Mouse (Mus musculus): ENCODE measurements around the gene Ccdc173.

Ccdc173 gene

DNA sequence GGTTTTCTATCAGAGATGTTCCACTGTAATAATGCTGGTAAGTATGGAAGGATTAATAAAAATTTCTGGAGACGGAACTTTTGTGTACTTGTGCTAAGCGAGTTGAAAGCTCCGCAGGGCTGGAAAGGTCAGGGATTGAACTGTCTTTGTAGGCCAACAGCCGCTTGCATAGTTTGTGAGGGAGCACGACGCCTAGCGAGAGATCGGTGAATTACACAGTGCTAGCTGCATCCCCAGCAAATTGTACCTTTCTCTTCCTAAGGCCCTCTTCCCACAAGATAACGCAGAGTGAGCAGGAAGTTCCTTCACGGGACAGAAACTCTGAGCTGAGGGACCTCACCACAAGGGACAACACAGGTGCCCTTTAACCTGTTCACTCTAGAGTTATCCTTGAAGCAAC is 910 bp upstream of the Ccdc173 start:
- peak; percentile 75 for DNase-seq (ENCODE audit: low read depth, low spot score)

DNA sequence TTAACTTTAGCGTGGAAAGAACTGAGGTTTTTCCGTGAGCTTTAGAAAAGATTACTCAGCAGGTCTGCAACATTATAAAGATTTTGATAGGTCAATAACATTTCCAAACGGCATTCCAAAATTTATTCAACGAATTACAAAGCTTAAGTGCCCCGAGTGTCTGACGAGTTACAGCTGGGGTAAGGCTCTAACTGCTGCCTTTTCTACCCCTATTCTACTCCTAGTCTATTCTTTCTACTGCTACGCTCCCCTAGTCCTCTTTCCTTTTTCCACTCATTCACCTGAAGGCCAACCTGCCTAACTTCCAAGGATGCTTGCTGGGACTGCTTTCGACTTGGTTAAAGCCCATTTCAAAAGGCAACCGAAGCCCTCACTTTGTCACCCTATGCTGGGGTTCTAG is 401 bp downstream of the Ccdc173 start:
- DNase-seq (ENCODE audit: low read depth, low spot score) = no peak

DNA sequence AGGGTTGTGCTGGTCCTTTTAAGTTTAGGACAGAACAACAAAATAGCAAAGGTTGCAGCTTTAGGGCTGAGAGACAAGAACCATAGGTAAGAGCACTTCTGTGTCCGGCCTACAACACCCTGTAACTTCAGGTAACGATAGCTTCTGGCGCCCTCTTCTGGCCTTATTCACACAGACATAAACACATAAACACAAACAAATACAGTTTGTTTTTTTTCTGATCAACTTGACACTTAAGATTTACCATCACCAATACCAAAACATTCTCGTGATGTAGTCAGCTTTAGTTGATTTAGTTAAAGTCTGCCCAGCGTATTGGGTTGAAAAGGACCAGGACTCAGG is 10.6 kb downstream of the Ccdc173 start:
- no peak for DNase-seq (ENCODE audit: low read depth, low spot score)

DNA sequence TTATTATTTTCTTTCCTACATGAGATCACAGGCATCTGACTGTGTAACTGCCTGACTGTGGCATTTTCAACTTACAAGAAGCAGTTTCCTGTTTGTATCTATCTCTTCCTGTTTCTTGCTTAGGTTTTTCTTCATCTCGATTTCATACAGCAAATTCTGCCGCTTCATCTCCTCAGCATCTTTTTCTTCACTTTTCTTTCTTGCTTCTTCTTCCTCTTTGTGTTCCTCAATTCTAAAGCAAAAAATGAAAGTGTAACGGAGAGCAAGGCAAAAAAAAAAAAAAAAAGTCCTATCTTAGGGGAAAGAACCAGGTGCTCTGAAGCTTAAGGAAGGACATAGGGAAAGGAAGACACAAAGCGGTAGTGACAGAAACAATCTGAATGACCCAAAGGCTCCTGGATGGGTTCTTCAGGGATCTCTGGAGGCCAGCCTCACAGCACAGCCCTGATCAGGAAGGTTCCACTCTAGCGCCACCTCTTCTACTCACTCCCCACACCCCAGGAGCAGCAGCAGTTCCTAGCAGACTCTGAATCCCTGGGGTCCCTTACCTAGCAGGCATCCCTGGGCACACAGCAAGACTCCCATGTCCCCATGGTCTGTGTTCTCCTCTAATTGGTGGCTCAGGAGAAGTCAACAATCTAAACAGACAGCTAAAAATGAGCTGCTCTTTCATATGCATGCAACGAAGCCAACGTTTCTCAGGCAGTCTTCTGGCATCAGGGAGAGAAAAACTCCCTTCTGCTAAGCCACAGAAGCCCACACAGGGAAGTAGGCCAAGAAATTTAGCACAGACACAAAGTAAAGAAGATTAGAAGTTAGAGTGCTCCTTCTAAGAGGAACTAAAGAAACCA is 11.2 kb downstream of the Ccdc173 start:
- DNase-seq (ENCODE audit: low read depth, low spot score) = no peak

DNA sequence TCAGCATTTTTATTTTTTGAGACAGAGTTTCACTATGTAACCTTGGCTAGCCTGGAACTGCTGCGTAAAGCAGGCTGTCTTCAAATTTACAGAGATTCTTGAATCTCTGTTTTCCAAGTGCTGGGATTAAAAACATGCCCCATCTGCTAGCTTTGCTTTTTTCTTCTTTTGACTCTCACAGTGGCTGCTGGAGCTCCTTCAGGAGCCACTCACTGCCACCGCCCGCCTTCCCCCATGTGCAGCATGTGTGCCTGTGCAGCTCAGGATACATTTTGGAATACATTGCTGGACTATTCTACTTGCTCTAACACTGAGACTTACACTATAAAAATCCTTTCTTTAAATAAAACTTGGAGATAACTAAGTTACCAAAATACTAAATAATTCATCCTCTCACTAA is 16.0 kb downstream of the Ccdc173 start:
- DNase-seq (ENCODE audit: low read depth, low spot score) = no peak

DNA sequence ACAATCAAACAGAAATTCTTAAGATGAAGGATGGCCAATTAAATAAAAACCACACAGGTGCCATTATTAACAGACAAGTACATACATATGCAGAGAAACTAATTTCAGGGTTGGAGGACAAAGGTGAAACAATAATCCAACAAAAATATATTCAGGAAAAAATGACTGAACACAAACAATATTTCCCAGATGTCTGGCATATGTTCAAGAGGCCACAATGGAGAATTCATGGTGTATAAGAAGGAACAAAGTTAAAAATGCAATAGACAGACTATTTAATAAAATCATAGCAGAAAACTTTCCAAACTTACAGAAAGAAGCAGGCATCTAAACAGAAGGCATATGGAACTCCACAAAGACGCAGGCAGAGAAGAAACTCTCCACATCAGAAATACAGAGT is 24.7 kb downstream of the Ccdc173 start:
- no peak for DNase-seq (ENCODE audit: low read depth, low spot score)

DNA sequence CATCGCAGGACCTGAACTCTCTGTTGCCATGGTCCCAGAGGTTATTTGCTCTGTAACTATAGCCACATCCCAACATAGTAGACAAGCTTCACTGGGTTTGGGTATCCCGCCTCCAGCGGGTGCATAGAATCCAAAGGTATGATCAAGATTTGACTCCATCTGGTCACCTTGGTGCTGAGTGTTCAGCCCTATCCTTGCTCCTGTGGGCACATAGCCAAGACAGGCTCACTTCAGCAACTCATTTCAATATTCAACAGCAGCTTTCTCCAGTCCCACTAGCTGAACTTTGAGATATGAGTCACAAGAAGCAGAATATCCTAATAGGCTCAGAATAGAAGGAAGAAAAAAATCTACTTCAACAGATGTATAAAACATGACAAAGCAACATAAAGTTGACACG is 26.0 kb downstream of the Ccdc173 start:
- DNase-seq (ENCODE audit: low read depth, low spot score) = no peak

DNA sequence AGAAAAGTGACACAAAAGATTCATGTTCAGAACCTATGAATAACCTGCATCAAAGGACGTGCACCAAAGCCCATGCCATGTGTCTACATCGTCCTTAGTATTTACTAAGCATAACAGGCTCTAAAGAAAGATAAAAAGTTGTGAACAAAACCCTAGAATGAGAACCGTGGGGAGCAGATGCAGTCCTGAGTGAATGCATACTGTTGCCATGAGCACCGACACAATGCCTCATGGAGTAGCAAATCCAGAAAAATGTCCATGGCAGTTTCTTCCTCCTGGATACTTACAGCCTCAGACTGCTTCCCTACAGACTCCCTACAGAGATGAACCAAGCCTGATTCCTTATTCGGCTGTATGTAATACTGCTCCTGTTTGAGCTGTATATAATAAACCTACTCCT is 28.4 kb downstream of the Ccdc173 start:
- no peak for DNase-seq (ENCODE audit: low read depth, low spot score)

DNA sequence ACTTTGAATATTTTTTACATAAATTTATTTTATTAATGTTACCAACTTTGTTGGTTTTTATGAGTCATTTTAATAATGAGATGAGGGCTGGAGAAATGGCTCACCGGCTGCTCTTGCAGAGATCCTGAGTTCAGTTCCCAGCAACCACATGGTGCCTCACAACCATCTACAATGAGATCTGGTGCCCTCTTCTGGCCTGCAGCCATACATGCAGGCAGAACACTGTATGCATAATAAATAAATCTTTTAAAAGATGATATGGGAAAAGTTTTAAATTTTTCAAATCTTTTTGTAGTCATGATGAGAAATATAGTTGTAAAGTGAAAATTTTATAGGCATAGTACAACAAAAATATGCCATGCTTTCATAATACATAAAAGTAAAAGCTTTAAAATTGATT is 44.3 kb downstream of the Ccdc173 start:
- DNase-seq (ENCODE audit: low read depth, low spot score) = no peak

DNA sequence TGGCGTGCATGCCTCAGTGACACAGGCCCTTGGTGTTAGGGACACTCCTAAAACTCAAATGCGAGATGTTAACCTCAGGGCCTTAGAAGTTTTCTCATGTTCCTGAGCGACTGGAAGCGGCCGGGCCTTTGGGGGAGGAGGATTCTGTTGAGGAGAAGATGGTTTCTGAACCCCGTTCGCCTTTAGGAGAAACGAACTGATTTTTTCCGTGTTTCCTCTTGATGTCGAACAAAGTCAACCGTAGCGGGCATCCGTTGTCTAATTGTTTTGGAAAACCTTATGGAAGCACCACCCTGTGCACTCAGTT is 65.9 kb downstream of the Ccdc173 start:
- no peak for DNase-seq (ENCODE audit: low read depth, low spot score)

DNA sequence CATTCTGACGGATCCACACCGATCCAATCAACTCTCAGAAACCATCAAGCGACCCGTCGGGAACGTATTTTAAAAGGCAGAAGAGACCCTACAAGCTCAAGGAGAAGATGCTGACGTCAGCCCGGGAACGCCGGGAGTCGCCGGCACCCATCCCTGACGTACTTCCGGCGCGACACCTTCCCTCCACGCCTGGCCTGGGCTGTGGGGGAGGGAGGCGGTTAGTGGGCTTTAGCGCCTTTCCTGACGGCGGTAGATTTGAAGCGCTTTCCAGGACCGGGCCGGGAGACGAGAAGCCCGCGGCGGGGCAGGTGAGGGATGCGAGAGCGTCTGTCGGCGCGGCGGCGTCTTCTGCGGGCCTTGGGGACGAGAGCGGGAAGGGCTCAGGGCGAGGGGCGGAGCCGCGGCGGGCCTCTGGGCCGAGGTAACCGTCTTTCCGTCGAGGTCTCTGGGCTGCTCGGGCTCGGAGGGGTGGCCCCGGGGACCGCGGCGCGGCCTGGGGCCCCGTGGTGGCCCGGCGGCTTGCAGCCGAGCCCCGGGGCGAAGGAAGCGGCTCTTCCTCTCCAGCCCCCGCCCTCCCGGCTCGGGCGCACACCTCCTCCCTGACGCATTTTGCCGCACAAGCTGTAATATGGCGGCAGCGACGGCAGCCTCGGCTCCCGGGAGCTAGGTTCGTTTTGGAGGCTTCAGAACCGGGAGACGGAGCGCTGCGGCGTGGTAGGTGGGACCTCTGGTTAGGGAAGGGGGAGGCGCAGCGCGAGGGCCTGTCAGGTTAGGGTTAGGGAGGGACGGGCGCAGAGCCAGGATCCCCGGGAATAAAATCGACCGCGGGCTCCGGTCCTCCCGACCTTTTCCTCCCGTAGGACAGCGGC is 66.5 kb downstream of the Ccdc173 start:
- peak; percentile 90 for DNase-seq (ENCODE audit: low read depth, low spot score)

DNA sequence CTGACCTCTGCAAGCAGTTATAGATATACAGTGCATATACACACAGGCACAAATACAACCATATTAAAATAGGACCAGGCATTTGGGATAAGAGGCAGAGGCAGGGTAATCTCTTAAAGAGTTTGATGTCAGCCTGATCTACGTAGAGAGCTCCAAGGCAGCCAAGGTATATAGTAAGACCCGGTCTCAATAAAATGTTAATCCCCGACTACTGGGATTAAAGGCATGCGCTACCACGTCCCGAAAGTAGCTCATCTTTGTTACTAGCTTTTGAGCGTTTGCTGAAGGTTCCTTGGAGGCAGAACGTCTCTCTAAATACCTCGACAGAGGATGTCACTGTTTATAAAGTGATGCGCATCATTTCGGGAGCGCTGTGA is 67.1 kb downstream of the Ccdc173 start, which contains the start of gene Ppig:
Ppig (plus strand) TSS at position 273 of the 377 bp plus-strand sequence.
- DNase-seq (ENCODE audit: low read depth, low spot score) = no peak

DNA sequence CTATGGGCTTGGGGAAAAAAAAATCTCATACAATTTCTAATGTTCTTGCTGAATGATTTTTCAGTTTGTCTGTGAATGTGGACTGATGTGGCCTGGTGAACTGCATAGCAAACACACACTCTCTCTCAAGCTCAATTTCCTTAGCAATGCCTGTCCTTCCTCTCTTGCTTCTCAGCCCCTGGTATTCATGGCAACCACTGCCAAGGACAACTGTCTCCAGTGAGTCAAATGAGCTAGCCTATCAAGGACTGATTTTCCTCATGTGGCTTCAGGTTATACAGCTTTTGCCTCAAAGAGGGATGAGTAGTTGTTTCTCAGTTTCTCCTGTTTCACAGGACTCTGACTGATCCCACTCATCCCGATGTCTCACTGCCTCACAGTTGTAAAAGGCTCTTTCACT is 70.3 kb downstream of the Ccdc173 start:
- DNase-seq (ENCODE audit: low read depth, low spot score) = no peak

DNA sequence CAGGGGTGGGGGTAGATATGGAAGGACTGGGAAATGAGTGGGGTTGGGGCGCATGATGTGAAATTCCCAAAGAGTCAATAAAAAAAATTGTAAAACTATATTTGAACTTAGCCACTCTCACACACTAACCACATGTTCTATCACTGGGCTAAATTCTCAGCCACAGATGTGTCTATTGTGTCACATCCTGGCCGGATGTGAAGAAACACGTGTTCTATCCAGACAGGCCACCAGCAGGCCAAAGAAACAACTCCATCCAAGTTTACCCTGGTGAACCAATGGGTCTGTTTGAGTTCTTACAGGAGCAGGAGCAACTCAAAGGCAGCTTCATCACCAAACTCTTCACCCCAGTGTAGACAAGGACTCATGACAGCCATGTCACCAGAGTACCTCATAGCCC is 72.9 kb downstream of the Ccdc173 start:
- no peak for DNase-seq (ENCODE audit: low read depth, low spot score)

DNA sequence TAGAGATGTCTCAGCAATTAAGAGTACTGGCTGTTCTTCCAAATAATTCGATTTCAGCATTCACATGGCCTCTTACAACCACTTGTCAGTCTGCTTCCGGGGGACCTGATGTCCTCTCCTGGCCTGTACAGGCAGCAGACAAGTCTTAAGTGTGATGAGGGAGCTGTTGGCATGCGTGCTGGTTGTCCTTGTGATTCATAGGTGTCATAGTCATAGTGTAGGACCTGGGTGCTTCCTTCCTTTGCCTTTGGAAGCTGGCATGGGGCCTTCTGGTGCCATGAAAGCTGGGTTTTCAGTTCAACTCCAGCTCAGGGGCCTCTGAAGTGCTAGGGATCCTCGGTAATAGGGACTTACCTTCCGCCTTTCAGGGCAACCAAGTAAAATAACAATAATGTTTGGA is 75.2 kb downstream of the Ccdc173 start:
- DNase-seq (ENCODE audit: low read depth, low spot score) = no peak

DNA sequence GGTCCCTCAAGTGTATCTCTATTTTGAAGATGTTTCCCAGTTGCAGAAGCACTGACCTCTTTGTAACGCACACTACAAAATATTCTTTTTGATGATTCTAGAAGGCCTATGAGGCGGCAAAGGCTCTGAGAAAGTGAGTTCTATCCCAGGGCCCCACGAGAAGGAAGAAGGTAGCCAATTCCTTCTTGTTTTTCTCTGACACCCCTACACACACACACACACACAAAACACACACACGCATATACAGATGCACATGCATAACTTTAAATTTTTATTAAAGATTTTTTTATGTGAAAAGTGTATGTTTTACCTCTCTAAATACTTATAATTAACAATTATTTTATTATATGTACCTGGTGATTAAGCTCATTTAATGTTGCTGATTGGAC is 75.8 kb downstream of the Ccdc173 start:
- DNase-seq (ENCODE audit: low read depth, low spot score) = no peak

DNA sequence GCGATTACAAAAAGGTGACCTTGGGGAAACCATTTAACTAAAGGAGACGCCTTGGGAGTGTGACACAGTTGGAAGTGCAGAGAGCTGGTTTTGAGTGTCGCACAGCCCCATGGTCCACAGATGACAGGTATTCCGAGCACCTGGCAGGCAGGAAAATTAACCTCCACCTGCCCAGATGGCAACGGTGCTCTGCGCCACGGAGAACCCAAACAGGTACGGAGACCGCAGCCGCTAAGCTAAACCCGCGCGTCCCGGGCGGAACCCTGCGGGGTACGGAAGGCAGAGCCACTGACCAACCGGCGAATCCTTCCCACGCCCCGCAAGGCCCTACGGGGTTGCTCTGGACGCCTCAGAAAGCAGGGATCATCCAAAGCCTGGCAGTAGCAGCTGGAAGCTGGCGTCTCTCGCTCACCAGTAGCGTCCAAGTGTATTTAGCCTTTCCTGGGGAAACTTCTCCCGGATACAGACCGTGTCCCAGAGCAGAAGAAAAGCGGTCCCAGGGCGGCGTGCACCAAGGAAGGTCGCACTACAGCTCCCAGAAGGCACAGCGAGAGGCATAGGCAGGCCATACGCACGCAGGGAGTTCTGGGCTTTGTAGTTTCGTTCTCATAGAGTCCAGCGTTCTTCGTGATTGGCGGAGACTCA is 76.3 kb downstream of the Ccdc173 start, which contains the start of gene Fastkd1:
Fastkd1 (minus strand) TSS at position 536 of the 645 bp plus-strand sequence.
- DNase-seq (ENCODE audit: low read depth, low spot score) = peak; percentile 77

DNA sequence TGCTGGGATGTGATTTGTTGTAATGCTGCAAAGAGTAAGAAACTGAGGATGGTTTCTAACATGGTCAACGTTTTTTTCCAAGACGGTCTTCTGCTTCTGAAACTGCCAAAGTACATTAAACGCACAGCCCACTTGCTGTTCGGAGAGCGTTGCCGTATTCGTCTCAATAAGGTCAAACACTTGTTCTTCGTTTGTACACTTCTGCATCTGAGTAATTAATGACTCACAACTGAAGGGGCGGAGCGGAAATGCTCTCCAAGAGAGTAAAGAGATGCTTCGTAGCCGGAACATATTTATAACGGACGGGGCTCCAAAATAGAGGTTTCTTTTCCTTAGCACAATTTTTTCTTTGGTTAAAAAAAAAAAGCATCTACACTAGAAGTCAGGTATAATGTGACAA is 77.2 kb downstream of the Ccdc173 start:
- DNase-seq (ENCODE audit: low read depth, low spot score) = no peak

Measured in embryo, embryonic 11.5 days (tissue).